Mouse (Mus musculus) megakaryocyte, adult 5-6 weeks (primary cell): ENCODE results near the gene Fyn. TPM values are rescaled to one million over a fixed set of nuclear protein-coding genes. Genes with fewer than 3 reads are reported as not detected.

Experiments used
- ATAC-seq: 2 replicates; pipeline ENCODE4 v1.8.0; 2016; ENCODE audit warnings: mild to moderate bottlenecking, inconsistent platforms; ENCODE audit not compliant: poor library complexity, severe bottlenecking
- total RNA-seq, 2 experiments: library from RNA; stranded (forward) in 1 of 2; stranded (reverse) in 1 of 2; fragments of 153-499, 151-499 nt in 1 of 2; fragments of 221-1000, 200-1000 nt in 1 of 2; gene quantifications; 2 replicates each; pipeline versions ENCODE4 v1.2.3 to v1.2.4; 2015 to 2017

Fyn gene
- 19.5 and 21.3 TPM in 2 replicates for total RNA-seq (2015)
- total RNA-seq (2017): 28.9 and 36.3 TPM in 2 replicates

- no peak for ATAC-seq
Measured at GRCm38 (mm10) chr10:39368572-39369135, at the start of gene Fyn. Gene Fyn, plus strand, starts transcription at chr10:39368855.

GRCm38 (mm10) chr10:39320798-39321622 lies 47.6 kb upstream of the Fyn start:
- ATAC-seq: no peak

- no peak for ATAC-seq
Measured at GRCm38 (mm10) chr10:39321623-39321985, 47.1 kb upstream of the Fyn start.

GRCm38 (mm10) chr10:39322143-39322542 lies 46.5 kb upstream of the Fyn start:
- ATAC-seq: no peak

- ATAC-seq: peak; percentile 73
Measured at GRCm38 (mm10) chr10:39324291-39324690, 44.4 kb upstream of the Fyn start.

- ATAC-seq: no peak
Measured at GRCm38 (mm10) chr10:39328661-39329060, 40.0 kb upstream of the Fyn start.

GRCm38 (mm10) chr10:39334320-39334719 lies 34.3 kb upstream of the Fyn start:
- no peak for ATAC-seq

GRCm38 (mm10) chr10:39335880-39336279 lies 32.8 kb upstream of the Fyn start:
- no peak for ATAC-seq

GRCm38 (mm10) chr10:39339189-39339968 lies 29.3 kb upstream of the Fyn start:
- no peak for ATAC-seq

GRCm38 (mm10) chr10:39339969-39340236 lies 28.8 kb upstream of the Fyn start:
- ATAC-seq: peak; percentile 54; the same call in 1 of the 2 replicates

GRCm38 (mm10) chr10:39343551-39343950 lies 25.1 kb upstream of the Fyn start:
- ATAC-seq: no peak

GRCm38 (mm10) chr10:39345921-39346320 lies 22.7 kb upstream of the Fyn start:
- no peak for ATAC-seq

- no peak for ATAC-seq
Measured at GRCm38 (mm10) chr10:39349781-39350364, 18.8 kb upstream of the Fyn start.

GRCm38 (mm10) chr10:39364196-39364595 lies 4.5 kb upstream of the Fyn start:
- ATAC-seq: no peak

- peak; percentile 97 for ATAC-seq
Measured at GRCm38 (mm10) chr10:39369502-39369931, 862 bp downstream of the Fyn start.

- ATAC-seq: no peak
Measured at GRCm38 (mm10) chr10:39369977-39370785, 1.5 kb downstream of the Fyn start.

GRCm38 (mm10) chr10:39370786-39371221 lies 2.1 kb downstream of the Fyn start:
- ATAC-seq: no peak

GRCm38 (mm10) chr10:39371467-39371866 lies 2.8 kb downstream of the Fyn start:
- ATAC-seq: no peak

- no peak for ATAC-seq
Measured at GRCm38 (mm10) chr10:39371991-39372390, 3.3 kb downstream of the Fyn start.

GRCm38 (mm10) chr10:39376676-39377075 lies 8.0 kb downstream of the Fyn start:
- ATAC-seq: 0 out of 2 replicates have a peak, but pooled peaks have one; percentile 21
